Mouse (Mus musculus): ENCODE data around the gene Prpf19.

DNA sequence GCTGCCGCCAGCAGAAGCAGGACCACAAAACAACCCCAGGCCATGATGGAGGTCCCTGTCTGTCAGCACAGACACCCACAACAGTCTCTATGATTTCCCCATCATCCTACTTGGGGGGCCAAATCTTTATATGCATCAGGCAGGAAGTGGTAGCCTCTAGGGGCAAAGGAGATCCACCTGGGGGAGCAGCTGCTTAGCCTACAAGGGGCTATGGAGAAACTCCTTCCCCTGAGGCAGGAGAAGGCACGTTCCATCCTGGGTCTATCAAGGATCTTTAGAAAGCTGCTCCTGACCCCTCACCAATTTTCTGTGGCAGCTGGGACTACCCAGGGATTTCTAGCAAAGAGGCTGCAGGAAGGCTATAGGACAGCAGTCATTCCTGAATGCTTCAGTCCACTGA lies 25.5 kb downstream of the Prpf19 start, which contains the start of gene Zp1:
- TF ChIP-seq CTCF (IDR thresholded peaks at IDR 0.05; ENCODE audit: low read depth) (no peak), EP300 (IDR thresholded peaks at IDR 0.05; ENCODE audit: low read depth) (no peak)
